Mouse (Mus musculus) E14TG2a.4 (cell line): ENCODE data around the gene Kif17.

Source experiments
- H3K27me3 ChIP-seq: 2 replicates; pipeline ENCODE4 v1.6.1; 2014; ENCODE audit warnings: low read length, control low read depth; ENCODE audit not compliant: insufficient read depth
- H3K36me3 ChIP-seq: 2 replicates; pipeline ENCODE4 v1.6.1; 2014; ENCODE audit warnings: low read length, control low read depth; ENCODE audit not compliant: insufficient read depth
- H3K4me1 ChIP-seq: replicated peaks from 2 replicates; pipeline ENCODE4 v1.6.1; 2014; ENCODE audit warnings: low read depth, low read length, control low read depth
- H3K4me3 ChIP-seq: replicated peaks from 2 replicates; pipeline ENCODE4 v1.5.1; 2014; ENCODE audit warnings: mild to moderate bottlenecking, low read length
- H3K9me3 ChIP-seq: 2 replicates; pipeline ENCODE4 v1.6.1; 2014; ENCODE audit warnings: low read length, control low read depth
- CTCF ChIP-seq: conservative IDR thresholded peaks from 2 replicates; pipeline ENCODE4 v1.5.1; 2014; ENCODE audit warnings: low read length
- NANOG ChIP-seq: IDR thresholded peaks from 2 replicates; pipeline ENCODE4 v1.6.1; 2014; ENCODE audit warnings: borderline replicate concordance, low read length, mixed read lengths
- POU5F1 ChIP-seq: IDR thresholded peaks from 2 replicates; pipeline ENCODE4 v1.6.1; 2014; ENCODE audit warnings: low read length, borderline replicate concordance

Kif17 gene

GRCm38 (mm10) chr4:138348716-138349115 is 98.5 kb downstream of the Kif17 start:
- TF ChIP-seq NANOG (no peak), POU5F1 (no peak), CTCF (no peak)
- Histone ChIP-seq H3K4me1 (peaks cover 10% of the 10 kb centered on the region; the same call in 1 of the 2 replicates), H3K27me3 (0 out of 2 replicates have a peak, but pooled peaks cover 6% of the 10 kb centered on the region), H3K4me3 (no peak overlapping the region), H3K36me3 (no peaks in the 10 kb centered on the region), H3K9me3 (no peaks in the 10 kb centered on the region)
